Mouse (Mus musculus) embryonic facial prominence, embryonic 15.5 days (tissue): ENCODE results near the gene Olfr520. TPM values are rescaled to one million over a fixed set of nuclear protein-coding genes. Genes with fewer than 3 reads are reported as not detected.
"Not testable (repeated sequence)": the region's sequence is repeated elsewhere in the genome, so short reads cannot be mapped to it uniquely, and the experiment has no call there.

ENCODE experiments used
- ATAC-seq: fragments of 200-750 bp; cut with Nextera tagmentation; 2 replicates; pipeline ENCODE4 v1.8.0; 2017; ENCODE audit warnings: low read depth, moderate TSS enrichment; ENCODE audit not compliant: insufficient number of reproducible peaks, low FRiP score, low TSS enrichment
- H3K27ac ChIP-seq: fragments of 300-500 bp; sonication (generic); replicated peaks from 2 replicates; pipeline ENCODE4 v1.5.1; 2015; ENCODE audit warnings: mild to moderate bottlenecking, inconsistent platforms
- H3K27me3 ChIP-seq: fragments of 300-500 bp; sonication (generic); 2 replicates; pipeline ENCODE4 v1.6.1; 2015; ENCODE audit warnings: inconsistent platforms
- H3K36me3 ChIP-seq: fragments of 300-500 bp; sonication (generic); 2 replicates; pipeline ENCODE4 v1.6.1; 2015; ENCODE audit warnings: mild to moderate bottlenecking, inconsistent platforms
- H3K4me1 ChIP-seq: fragments of 300-500 bp; sonication (generic); 2 replicates; pipeline ENCODE4 v1.6.1; 2015; ENCODE audit warnings: inconsistent platforms
- H3K4me2 ChIP-seq: fragments of 300-500 bp; sonication (generic); replicated peaks from 2 replicates; pipeline ENCODE4 v1.6.1; 2015; ENCODE audit warnings: mild to moderate bottlenecking, inconsistent platforms
- H3K4me3 ChIP-seq: fragments of 300-500 bp; sonication (generic); replicated peaks from 2 replicates; pipeline ENCODE4 v1.5.1; 2015; ENCODE audit warnings: mild to moderate bottlenecking, inconsistent platforms
- H3K9ac ChIP-seq: fragments of 300-500 bp; sonication (generic); 2 replicates; pipeline ENCODE4 v1.6.1; 2015; ENCODE audit warnings: inconsistent platforms
- H3K9me3 ChIP-seq: fragments of 300-500 bp; sonication (generic); replicated peaks from 2 replicates; pipeline ENCODE4 v1.6.1; 2016; ENCODE audit warnings: inconsistent platforms
- WGBS: fragments of 180-500 bp; shearing (Covaris S2); methylation state at CpG from one replicate; pipeline ENCODE4 v1.1.7; 2015; 5-methylcytosine and 5-hydroxymethylcytosine counted together
- polyA plus RNA-seq: library from polyadenylated mRNA; unstranded; fragments of >200 nt; fragmentation: Nextera tagmentation; extraction: Ambion mirVana; gene quantifications from 2 replicates; pipeline ENCODE4 v1.2.1, GENCODE M21; 2015

Gene Olfr520
- not detected in 2 replicates for polyA plus RNA-seq

- Histone ChIP-seq H3K27ac (no peak within 1 kb of the TSS), H3K4me2 (no peak within 1 kb of the TSS), H3K27me3 (no peaks in the 10 kb centered on the region), H3K4me3 (no peak within 1 kb of the TSS), H3K9ac (no peak within 1 kb of the TSS), H3K36me3 (no peaks in the 10 kb centered on the region), H3K4me1 (no peaks in the 10 kb centered on the region), H3K9me3 (no peaks in the 10 kb centered on the region; the same call in 1 of the 2 replicates)
- 94% methylated on average over 2 of the region's 2 CpGs for WGBS
- ATAC-seq: no peak
These were observed at the start of gene Olfr520 for GRCm38 (mm10) chr7:99729973-99730372. Olfr520 (plus strand) TSS chr7:99730273.

GRCm38 (mm10) chr7:99680771-99681170 lies 49.3 kb upstream of the Olfr520 start:
- no peak for ATAC-seq
- H3K36me3 ChIP-seq: no peaks in the 10 kb centered on the region
- no peak overlapping the region for H3K4me2 ChIP-seq
- H3K27me3 ChIP-seq: no peaks in the 10 kb centered on the region
- H3K9ac ChIP-seq: no peak overlapping the region
- H3K27ac ChIP-seq: no peak overlapping the region
- no peaks in the 10 kb centered on the region for H3K9me3 ChIP-seq
- no peaks in the 10 kb centered on the region for H3K4me1 ChIP-seq
- H3K4me3 ChIP-seq: no peak overlapping the region
- 69% methylated on average over 5 of the region's 5 CpGs for WGBS

GRCm38 (mm10) chr7:99684086-99684485 lies 46.0 kb upstream of the Olfr520 start:
- no peak for ATAC-seq
- WGBS: 35% methylated on average over 4 of the region's 4 CpGs
- Histone ChIP-seq H3K4me3 (no peak overlapping the region), H3K27ac (no peak overlapping the region), H3K4me2 (no peak overlapping the region), H3K27me3 (no peaks in the 10 kb centered on the region), H3K4me1 (no peaks in the 10 kb centered on the region), H3K9me3 (no peaks in the 10 kb centered on the region), H3K9ac (no peak overlapping the region), H3K36me3 (no peaks in the 10 kb centered on the region)

GRCm38 (mm10) chr7:99690819-99691218 lies 39.3 kb upstream of the Olfr520 start:
- WGBS: 72% methylated on average over 7 of the region's 7 CpGs
- no peak overlapping the region for H3K4me2 ChIP-seq
- H3K36me3 ChIP-seq: no peaks in the 10 kb centered on the region
- H3K9ac ChIP-seq: no peak overlapping the region
- H3K4me1 ChIP-seq: no peaks in the 10 kb centered on the region
- ATAC-seq: no peak
- no peaks in the 10 kb centered on the region for H3K27me3 ChIP-seq
- no peaks in the 10 kb centered on the region for H3K9me3 ChIP-seq
- H3K27ac ChIP-seq: no peak overlapping the region
- no peak overlapping the region for H3K4me3 ChIP-seq

GRCm38 (mm10) chr7:99692396-99692795 lies 37.7 kb upstream of the Olfr520 start:
- H3K27me3 ChIP-seq: no peaks in the 10 kb centered on the region
- H3K36me3 ChIP-seq: no peaks in the 10 kb centered on the region
- 30% methylated on average over 3 of the region's 3 CpGs for WGBS
- H3K4me3 ChIP-seq: no peak overlapping the region
- no peak for ATAC-seq
- H3K4me2 ChIP-seq: no peak overlapping the region
- H3K27ac ChIP-seq: no peak overlapping the region
- H3K4me1 ChIP-seq: no peaks in the 10 kb centered on the region
- H3K9me3 ChIP-seq: no peaks in the 10 kb centered on the region
- H3K9ac ChIP-seq: no peak overlapping the region

- no peaks in the 10 kb centered on the region for H3K27me3 ChIP-seq
- no peak overlapping the region for H3K9ac ChIP-seq
- H3K4me3 ChIP-seq: no peak overlapping the region
- no peak for ATAC-seq
- no peaks in the 10 kb centered on the region for H3K9me3 ChIP-seq
- H3K36me3 ChIP-seq: no peaks in the 10 kb centered on the region
- no peak overlapping the region for H3K27ac ChIP-seq
- WGBS: 89% methylated on average over 3 of the region's 3 CpGs
- H3K4me2 ChIP-seq: no peak overlapping the region
- H3K4me1 ChIP-seq: no peaks in the 10 kb centered on the region
These were observed 36.7 kb upstream of the Olfr520 start for GRCm38 (mm10) chr7:99693387-99693786.

- no peak for ATAC-seq
- H3K36me3 ChIP-seq: no peaks in the 10 kb centered on the region
- whole genome bisulfite sequencing: 86% methylated on average over 3 of the region's 3 CpGs
- peaks cover under 1% of the 10 kb centered on the region for H3K4me1 ChIP-seq
- no peak overlapping the region for H3K4me2 ChIP-seq
- H3K4me3 ChIP-seq: no peak overlapping the region
- no peaks in the 10 kb centered on the region for H3K9me3 ChIP-seq
- no peak overlapping the region for H3K9ac ChIP-seq
- no peak overlapping the region for H3K27ac ChIP-seq
- no peaks in the 10 kb centered on the region for H3K27me3 ChIP-seq
These were observed 36.1 kb upstream of the Olfr520 start for GRCm38 (mm10) chr7:99693976-99694375.

- H3K36me3 ChIP-seq, H3K9me3 ChIP-seq, H3K4me3 ChIP-seq, H3K4me2 ChIP-seq, H3K27me3 ChIP-seq, ATAC-seq, H3K4me1 ChIP-seq, H3K9ac ChIP-seq, H3K27ac ChIP-seq: not testable (repeated sequence)
- 71% methylated on average over 5 of the region's 5 CpGs for WGBS
These were observed 35.6 kb upstream of the Olfr520 start for GRCm38 (mm10) chr7:99694424-99694823.

DNA sequence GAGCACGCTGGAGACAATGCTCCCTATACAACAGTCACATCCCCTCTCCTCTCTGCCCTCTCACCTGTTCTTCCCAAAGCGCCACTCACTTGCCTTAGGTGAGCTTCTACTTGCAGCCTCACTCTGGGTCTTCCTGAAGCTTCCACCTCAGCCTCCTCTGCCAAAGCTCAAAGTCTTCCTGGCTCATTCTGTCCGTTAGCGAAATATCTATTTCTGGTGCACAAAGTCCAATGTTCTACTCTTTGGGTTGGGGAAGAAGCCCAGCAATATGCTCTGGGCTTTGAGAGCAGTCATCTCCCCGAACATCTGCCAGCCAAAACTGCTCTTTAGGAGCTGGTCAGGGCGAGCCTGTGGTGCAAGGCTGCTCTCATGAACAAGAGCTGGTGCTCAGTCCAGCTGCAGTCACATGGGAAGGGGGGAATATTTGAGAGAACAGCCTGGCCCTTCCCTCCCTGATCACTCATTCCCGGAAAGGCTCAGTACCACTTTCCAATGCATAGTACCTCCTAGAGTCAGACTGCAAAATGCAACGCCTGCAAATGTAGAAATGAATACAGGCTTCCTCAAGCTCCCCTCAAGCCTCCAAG lies 34.5 kb upstream of the Olfr520 start:
- no peak for ATAC-seq
- Histone ChIP-seq H3K4me3 (no peak overlapping the region), H3K4me2 (no peak overlapping the region), H3K4me1 (peaks cover 11% of the 10 kb centered on the region), H3K9me3 (no peaks in the 10 kb centered on the region), H3K36me3 (no peaks in the 10 kb centered on the region), H3K27me3 (no peaks in the 10 kb centered on the region), H3K27ac (no peak overlapping the region), H3K9ac (no peak overlapping the region)
- WGBS: 78% methylated on average over 8 of the region's 8 CpGs

GRCm38 (mm10) chr7:99698576-99698975 lies 31.5 kb upstream of the Olfr520 start:
- 77% methylated on average over 3 of the region's 3 CpGs for WGBS
- Histone ChIP-seq H3K9me3 (no peaks in the 10 kb centered on the region), H3K27me3 (no peaks in the 10 kb centered on the region), H3K9ac (no peak overlapping the region), H3K4me2 (no peak overlapping the region), H3K4me3 (no peak overlapping the region), H3K27ac (no peak overlapping the region), H3K4me1 (peaks cover 11% of the 10 kb centered on the region), H3K36me3 (no peaks in the 10 kb centered on the region)
- ATAC-seq: no peak

GRCm38 (mm10) chr7:99699106-99699505 lies 31.0 kb upstream of the Olfr520 start:
- H3K4me2 ChIP-seq: no peak overlapping the region
- no peak overlapping the region for H3K27ac ChIP-seq
- peaks cover 11% of the 10 kb centered on the region for H3K4me1 ChIP-seq
- 40% methylated on average over 3 of the region's 3 CpGs for WGBS
- no peak overlapping the region for H3K9ac ChIP-seq
- H3K27me3 ChIP-seq: no peaks in the 10 kb centered on the region
- no peak overlapping the region for H3K4me3 ChIP-seq
- ATAC-seq: no peak
- H3K9me3 ChIP-seq: no peaks in the 10 kb centered on the region
- H3K36me3 ChIP-seq: no peaks in the 10 kb centered on the region

GRCm38 (mm10) chr7:99699709-99700151 lies 30.3 kb upstream of the Olfr520 start:
- Histone ChIP-seq H3K27me3 (no peaks in the 10 kb centered on the region), H3K4me1 (peaks cover 11% of the 10 kb centered on the region), H3K36me3 (no peaks in the 10 kb centered on the region), H3K4me3 (no peak overlapping the region), H3K9me3 (no peaks in the 10 kb centered on the region), H3K9ac (no peak overlapping the region), H3K4me2 (no peak overlapping the region), H3K27ac (peak overlapping the region; percentile 31; the same call in 1 of the 2 replicates)
- no peak for ATAC-seq
- WGBS: 50% methylated on average over 3 of the region's 3 CpGs
